ENCODE assay signal across 8 mouse cellular contexts in the genomic region with DNA sequence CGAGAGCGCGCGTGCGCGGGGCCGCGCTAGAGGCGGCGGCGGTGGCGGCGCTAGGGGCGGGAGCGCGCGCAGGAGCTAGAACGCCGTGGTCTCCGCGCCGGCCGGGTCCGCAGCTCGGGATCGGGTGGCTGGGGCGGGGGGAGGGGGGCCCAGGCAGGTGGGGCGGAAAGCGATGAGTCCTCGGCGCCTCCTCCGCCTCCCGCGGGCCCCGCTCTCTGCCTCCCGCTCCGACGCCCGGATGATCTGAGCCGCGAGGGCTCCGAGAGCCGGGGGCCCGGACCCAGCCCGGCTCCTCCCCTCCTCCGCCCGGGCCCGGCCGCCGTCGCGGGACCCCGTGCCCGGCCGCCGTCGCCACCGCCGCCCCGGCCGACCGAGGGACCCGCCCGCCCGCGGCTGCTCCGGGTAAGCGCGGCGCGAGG. TPM values are rescaled to one million over a fixed set of nuclear protein-coding genes. Genes with fewer than 3 reads are reported as not detected.
DNase-seq lines count a peak whose midpoint lies in the region; ATAC-seq and TF ChIP-seq lines count a peak whose summit lies in the region.

No protein-coding gene starts in this region.

- peak overlapping the region; percentile 86 for H3K4me2 ChIP-seq in lung, postnatal 0 days (replicated peaks; ENCODE audit: low read depth, low read length)
- peak overlapping the region; percentile 69 for H3K4me2 ChIP-seq in neural tube, embryonic 15.5 days

- no peaks in the 10 kb centered on the region for H3K27me3 ChIP-seq in lung, postnatal 0 days (replicated peaks; ENCODE audit: insufficient read depth, low read length)
- H3K27me3 ChIP-seq in limb, embryonic 10.5 days (ENCODE audit: low read depth, poor library complexity, severe bottlenecking) = no peaks in the 10 kb centered on the region
- H3K27me3 ChIP-seq in neural tube, embryonic 15.5 days (replicated peaks) = no peaks in the 10 kb centered on the region

- H3K9me3 ChIP-seq in lung, postnatal 0 days (ENCODE audit: low read length) = no peaks in the 10 kb centered on the region
- no peaks in the 10 kb centered on the region for H3K9me3 ChIP-seq in limb, embryonic 10.5 days (replicated peaks)
- H3K9me3 ChIP-seq in neural tube, embryonic 15.5 days (replicated peaks) = no peaks in the 10 kb centered on the region

- H3K27ac ChIP-seq in lung, postnatal 0 days (ENCODE audit: low read length) = peak overlapping the region; percentile 100
- peak overlapping the region; percentile 99 for H3K27ac ChIP-seq in limb, embryonic 10.5 days
- H3K27ac ChIP-seq in neural tube, embryonic 15.5 days (replicated peaks) = peak overlapping the region; percentile 96

- peaks cover 3% of the 10 kb centered on the region; the same call in 1 of the 2 replicates for H3K4me1 ChIP-seq in lung, postnatal 0 days (ENCODE audit: insufficient read depth, low read depth, low read length)
- peaks cover 45% of the 10 kb centered on the region for H3K4me1 ChIP-seq in limb, embryonic 10.5 days
- H3K4me1 ChIP-seq in neural tube, embryonic 15.5 days = peaks cover 27% of the 10 kb centered on the region

- peak overlapping the region; percentile 99 for H3K9ac ChIP-seq in lung, postnatal 0 days (replicated peaks; ENCODE audit: low read depth)
- peak overlapping the region; percentile 87 for H3K9ac ChIP-seq in neural tube, embryonic 15.5 days (replicated peaks)

- no CpG with 5 or more reads among the region's 71 CpGs for WGBS in lung, postnatal 0 days
- under 1% methylated on average over 62 of the region's 71 CpGs for WGBS in limb, embryonic 10.5 days
- 0% methylated on average over 27 of the region's 71 CpGs for WGBS in neural tube, embryonic 15.5 days

- ATAC-seq in lung, postnatal 0 days = peak; percentile 57
- 0 out of 2 replicates have a peak, but pooled peaks have one; percentile 11 for ATAC-seq in erythroblast, adult 5-6 weeks (replicated peaks; ENCODE audit: low FRiP score, poor library complexity, severe bottlenecking)
- no peak; the same call in 1 of the 2 replicates for ATAC-seq in neural tube, embryonic 15.5 days (ENCODE audit: low FRiP score)

- no peaks in the 10 kb centered on the region for H3K36me3 ChIP-seq in lung, postnatal 0 days (ENCODE audit: insufficient read depth, low read length)
- H3K36me3 ChIP-seq in limb, embryonic 10.5 days = no peaks in the 10 kb centered on the region
- no peaks in the 10 kb centered on the region for H3K36me3 ChIP-seq in neural tube, embryonic 15.5 days

- no peak for TF ChIP-seq EP300 in lung, postnatal 0 days (IDR thresholded peaks at IDR 0.05)

- TF ChIP-seq CTCF in lung, postnatal 0 days (IDR thresholded peaks at IDR 0.05) = no peak

- no peak for DNase-seq in lung, postnatal 0 days (ENCODE audit: low spot score)
- no peak for DNase-seq in lung, postnatal 25 days (ENCODE audit: low spot score)
- DNase-seq in limb, embryonic 10.5 days (ENCODE audit: low spot score) = peak; percentile 99
- DNase-seq in right cerebral cortex, postnatal 10 days (ENCODE audit: low spot score in 2 of 2) = no peak
- DNase-seq in urinary bladder, postnatal 14 days (ENCODE audit: low spot score) = no peak
- DNase-seq in lung, postnatal 10 days = no peak

- H3K4me3 ChIP-seq in lung, postnatal 0 days (ENCODE audit: low read depth, low read length) = peak overlapping the region; percentile 99
- peak overlapping the region; percentile 88 for H3K4me3 ChIP-seq in limb, embryonic 10.5 days
- peak overlapping the region; percentile 70 for H3K4me3 ChIP-seq in neural tube, embryonic 15.5 days (replicated peaks)

RNA-seq across cellular contexts. Expression of a gene that starts 4.0 kb away (rescaled TPM):
- polyA plus RNA-seq in lung, postnatal 0 days (2015; fragmentation: Nextera tagmentation; extraction: Ambion mirVana) = 54.4 and 57.0 TPM in 2 replicates
- 35.9 and 38.6 TPM in 2 replicates for total RNA-seq in erythroblast, adult 5-6 weeks (2015; ENCODE audit: low replicate concordance)
- 87.3 and 107 TPM in 2 replicates for total RNA-seq in erythroblast, adult 5-6 weeks (2017; ENCODE audit: low replicate concordance)
- 42.1 and 51.1 TPM in 2 replicates for polyA plus RNA-seq in limb, embryonic 10.5 days (2016; fragmentation: Nextera tagmentation; extraction: Ambion mirVana)
- 59.5 and 68.7 TPM in 2 replicates for polyA plus RNA-seq in neural tube, embryonic 15.5 days (2015; fragmentation: Nextera tagmentation; extraction: Ambion mirVana)
